In genomic region chr9:48984845-48985707, GRCm38 (mm10) we compare ENCODE assay signal across 8 mouse cellular contexts. TPM values are rescaled to one million over a fixed set of nuclear protein-coding genes. Genes with fewer than 3 reads are reported as not detected.
DNase-seq lines count a peak whose midpoint lies in the region; ATAC-seq and TF ChIP-seq lines count a peak whose summit lies in the region.

Gene Usp28 (plus strand): TSS chr9:48985375.

- peaks cover 40% of the 10 kb centered on the region for H3K4me1 ChIP-seq in G1E (ENCODE audit: insufficient read depth, low read depth, low read length)
- peaks cover 18% of the 10 kb centered on the region for H3K4me1 ChIP-seq in forebrain, embryonic 16.5 days (replicated peaks; ENCODE audit: control insufficient read depth, insufficient read depth, low read length)
- H3K4me1 ChIP-seq in lung, embryonic 15.5 days = peaks cover 19% of the 10 kb centered on the region

- peak within 1 kb of the TSS; percentile 90 for H3K27ac ChIP-seq in forebrain, embryonic 16.5 days (ENCODE audit: low read length)
- H3K27ac ChIP-seq in lung, embryonic 15.5 days = peak within 1 kb of the TSS; percentile 91

- H3K9ac ChIP-seq in forebrain, embryonic 16.5 days (replicated peaks; ENCODE audit: low read depth, low read length) = peak within 1 kb of the TSS; percentile 72
- peak within 1 kb of the TSS; percentile 65 for H3K9ac ChIP-seq in lung, embryonic 15.5 days

- DNase-seq in G1E (ENCODE audit: low spot score) = peak; percentile 86
- DNase-seq in cerebellum, adult 18-20 months = peak; percentile 99 to 100
- DNase-seq in heart, postnatal 4 days = peak; percentile 100
- DNase-seq in layer of hippocampus, adult 8-10 months (ENCODE audit: low spot score in 2 of 2) = peak; percentile 97
- peak; percentile 99 for DNase-seq in ovary, adult 18-20 months (ENCODE audit: low spot score)
- DNase-seq in thymus, postnatal 0 days (ENCODE audit: low spot score) = peak; percentile 99

- peak within 1 kb of the TSS; percentile 69 for H3K4me2 ChIP-seq in forebrain, embryonic 16.5 days (ENCODE audit: low read length)
- H3K4me2 ChIP-seq in lung, embryonic 15.5 days = peak within 1 kb of the TSS; percentile 80

- WGBS in forebrain, embryonic 16.5 days = under 1% methylated on average over 80 of the region's 94 CpGs
- under 1% methylated on average over 82 of the region's 94 CpGs for WGBS in lung, embryonic 15.5 days

- H3K9me3 ChIP-seq in G1E (replicated peaks) = no peaks in the 10 kb centered on the region
- no peaks in the 10 kb centered on the region for H3K9me3 ChIP-seq in forebrain, embryonic 16.5 days (ENCODE audit: control insufficient read depth, low read length)
- H3K9me3 ChIP-seq in lung, embryonic 15.5 days = no peaks in the 10 kb centered on the region

- H3K27me3 ChIP-seq in G1E (ENCODE audit: insufficient read depth, low read length) = no peaks in the 10 kb centered on the region
- H3K27me3 ChIP-seq in forebrain, embryonic 16.5 days (replicated peaks; ENCODE audit: control insufficient read depth, insufficient read depth, low read length) = no peaks in the 10 kb centered on the region; the same call in 1 of the 2 replicates
- H3K27me3 ChIP-seq in lung, embryonic 15.5 days = no peaks in the 10 kb centered on the region

- TF ChIP-seq CTCF in G1E (IDR thresholded peaks at IDR 0.05; ENCODE audit: low read depth, low read length) = no peak

- H3K36me3 ChIP-seq in G1E (replicated peaks) = peaks cover 20% of the 10 kb centered on the region
- no peaks in the 10 kb centered on the region for H3K36me3 ChIP-seq in forebrain, embryonic 16.5 days (ENCODE audit: control insufficient read depth, insufficient read depth)
- no peaks in the 10 kb centered on the region for H3K36me3 ChIP-seq in lung, embryonic 15.5 days

- H3K4me3 ChIP-seq in G1E (ENCODE audit: low read depth, low read length) = peak within 1 kb of the TSS; percentile 85
- peak within 1 kb of the TSS; percentile 64 for H3K4me3 ChIP-seq in forebrain, embryonic 16.5 days (replicated peaks; ENCODE audit: low read length)
- peak within 1 kb of the TSS; percentile 69 for H3K4me3 ChIP-seq in lung, embryonic 15.5 days

- peak; percentile 92 for ATAC-seq in G1E (ENCODE audit: extremely low read depth, insufficient number of reproducible peaks, low FRiP score, poor library complexity, severe bottlenecking)
- ATAC-seq in forebrain, embryonic 16.5 days = peak; percentile 94
- ATAC-seq in lung, embryonic 15.5 days (ENCODE audit: borderline replicate concordance, extremely low read depth, low FRiP score, low TSS enrichment) = peak; percentile 95

RNA-seq across cellular contexts. Expression of gene Usp28, which starts in this region (rescaled TPM):
- total RNA-seq in G1E (2014; fragmentation: Nextera tagmentation) (28.7 and 33.3 TPM in 2 replicates), G1E (2017) (12.2 and 12.3 TPM in 2 replicates)
- 10.1 and 10.7 TPM in 2 replicates for polyA plus RNA-seq in G1E (2012)
- polyA plus RNA-seq in forebrain, embryonic 16.5 days (2015; fragmentation: Nextera tagmentation; extraction: Ambion mirVana) = 36.8 and 40.5 TPM in 2 replicates
- 100 to 1,000 TPM; 198 to 205 TPM for total RNA-seq in heart, postnatal 4 days (2021)
- 10 to 100 TPM; 35.2 to 40.7 (median 35.6) TPM for total RNA-seq in layer of hippocampus, adult 8-10 months (2022)
- polyA plus RNA-seq in lung, embryonic 15.5 days (2015; fragmentation: Nextera tagmentation; extraction: Ambion mirVana) = 29.0 and 32.2 TPM in 2 replicates
- 11.2 and 11.4 TPM in 2 replicates for polyA plus RNA-seq in thymus, postnatal 0 days (2015; fragmentation: Nextera tagmentation; extraction: Ambion mirVana)

Comparison
In these comparisons a context has a peak if more than half of its experiments do, and no peak if none do; other contexts are left out.
1. Peak in every context shown above with its lines: DNase-seq, ATAC-seq, H3K4me3 ChIP-seq and H3K27ac ChIP-seq.
2. RNA of gene Usp28 (total RNA-seq): 198 to 205 TPM in heart, postnatal 4 days; 35.2 to 40.7 TPM in layer of hippocampus, adult 8-10 months and 12.2 to 33.3 TPM in G1E; every median in the first group is over 4 times any median in the second.